Mouse (Mus musculus): ENCODE results near the gene Gm973. TPM values are rescaled to one million over a fixed set of nuclear protein-coding genes. Genes with fewer than 3 reads are reported as not detected.

Gm973 gene
- polyA plus RNA-seq, 1 experiment from 2014 or later = 1.4 TPM

GRCm38 (mm10) chr1:59481456-59482291, 34.4 kb upstream of the Gm973 start:
- 1% methylated on average over 54 of the region's 57 CpGs for WGBS

GRCm38 (mm10) chr1:59482331-59482695, 33.8 kb upstream of the Gm973 start, which contains the start of gene Fzd7:
TSS of gene Fzd7 (plus strand) at chr1:59482424.
- Histone ChIP-seq H3K27ac (ENCODE audit: low read depth, low read length) (peak within 1 kb of the TSS; percentile 97), H3K9me3 (ENCODE audit: control insufficient read depth, low read length) (no peaks in the 10 kb centered on the region), H3K4me1 (ENCODE audit: control insufficient read depth, insufficient read depth, low read length) (peaks cover 25% of the 10 kb centered on the region), H3K9ac (ENCODE audit: low read depth, low read length) (peak within 1 kb of the TSS; percentile 97), H3K36me3 (ENCODE audit: control insufficient read depth, insufficient read depth, low read length) (peaks cover 13% of the 10 kb centered on the region), H3K4me2 (replicated peaks; ENCODE audit: low read depth, low read length) (peak within 1 kb of the TSS; percentile 91), H3K4me3 (ENCODE audit: low read length) (peak within 1 kb of the TSS; percentile 87), H3K27me3 (ENCODE audit: control insufficient read depth, insufficient read depth, low read length) (peaks cover 3% of the 10 kb centered on the region; the same call in 1 of the 2 replicates)
- WGBS = under 1% methylated on average over 35 of the region's 35 CpGs
- peak; percentile 16 for ATAC-seq (ENCODE audit: low FRiP score, low TSS enrichment)

More at GRCm38 (mm10) chr1:59481456-59482291, 34.4 kb upstream of the Gm973 start:
- ATAC-seq (ENCODE audit: low FRiP score, low TSS enrichment) = peak; percentile 94
- Histone ChIP-seq H3K4me1 (ENCODE audit: control insufficient read depth, insufficient read depth, low read length) (peaks cover 19% of the 10 kb centered on the region), H3K27me3 (ENCODE audit: control insufficient read depth, insufficient read depth, low read length) (peaks cover 3% of the 10 kb centered on the region; the same call in 1 of the 2 replicates), H3K9me3 (ENCODE audit: control insufficient read depth, low read length) (no peaks in the 10 kb centered on the region), H3K36me3 (ENCODE audit: control insufficient read depth, insufficient read depth, low read length) (peaks cover 13% of the 10 kb centered on the region), H3K27ac (ENCODE audit: low read depth, low read length) (peak overlapping the region; percentile 97), H3K4me2 (replicated peaks; ENCODE audit: low read depth, low read length) (peak overlapping the region; percentile 91), H3K9ac (ENCODE audit: low read depth, low read length) (peak overlapping the region; percentile 97), H3K4me3 (ENCODE audit: low read length) (peak overlapping the region; percentile 87)

GRCm38 (mm10) chr1:59482696-59483520, 33.2 kb upstream of the Gm973 start:
- peak overlapping the region; percentile 87 for H3K4me3 ChIP-seq (ENCODE audit: low read length)
- H3K27ac ChIP-seq (ENCODE audit: low read depth, low read length) = peak overlapping the region; percentile 97
- ATAC-seq (ENCODE audit: low FRiP score, low TSS enrichment) = peak; percentile 7; the same call in 1 of the 2 replicates
- H3K36me3 ChIP-seq (ENCODE audit: control insufficient read depth, insufficient read depth, low read length) = peaks cover 13% of the 10 kb centered on the region
- under 1% methylated on average over 75 of the region's 88 CpGs for WGBS
- H3K4me1 ChIP-seq (ENCODE audit: control insufficient read depth, insufficient read depth, low read length) = peaks cover 31% of the 10 kb centered on the region
- peak overlapping the region; percentile 97 for H3K9ac ChIP-seq (ENCODE audit: low read depth, low read length)
- H3K9me3 ChIP-seq (ENCODE audit: control insufficient read depth, low read length) = no peaks in the 10 kb centered on the region
- peaks cover 3% of the 10 kb centered on the region; the same call in 1 of the 2 replicates for H3K27me3 ChIP-seq (ENCODE audit: control insufficient read depth, insufficient read depth, low read length)
- peak overlapping the region; percentile 91 for H3K4me2 ChIP-seq (replicated peaks; ENCODE audit: low read depth, low read length)

GRCm38 (mm10) chr1:59483521-59484245, 32.4 kb upstream of the Gm973 start:
- Histone ChIP-seq H3K9me3 (ENCODE audit: control insufficient read depth, low read length) (no peaks in the 10 kb centered on the region), H3K36me3 (ENCODE audit: control insufficient read depth, insufficient read depth, low read length) (peaks cover 13% of the 10 kb centered on the region), H3K4me2 (replicated peaks; ENCODE audit: low read depth, low read length) (peak overlapping the region; percentile 91), H3K27me3 (ENCODE audit: control insufficient read depth, insufficient read depth, low read length) (peaks cover 3% of the 10 kb centered on the region; the same call in 1 of the 2 replicates), H3K4me3 (ENCODE audit: low read length) (peak overlapping the region; percentile 87), H3K27ac (ENCODE audit: low read depth, low read length) (peak overlapping the region; percentile 97), H3K9ac (ENCODE audit: low read depth, low read length) (peak overlapping the region; percentile 97), H3K4me1 (ENCODE audit: control insufficient read depth, insufficient read depth, low read length) (peaks cover 31% of the 10 kb centered on the region)
- peak; percentile 53 for ATAC-seq (ENCODE audit: low FRiP score, low TSS enrichment)
- 1% methylated on average over 46 of the region's 46 CpGs for WGBS

GRCm38 (mm10) chr1:59484314-59484713, 31.8 kb upstream of the Gm973 start:
- peaks cover 3% of the 10 kb centered on the region; the same call in 1 of the 2 replicates for H3K27me3 ChIP-seq (ENCODE audit: control insufficient read depth, insufficient read depth, low read length)
- peaks cover 31% of the 10 kb centered on the region for H3K4me1 ChIP-seq (ENCODE audit: control insufficient read depth, insufficient read depth, low read length)
- peak overlapping the region; percentile 97 for H3K9ac ChIP-seq (ENCODE audit: low read depth, low read length)
- H3K36me3 ChIP-seq (ENCODE audit: control insufficient read depth, insufficient read depth, low read length) = peaks cover 16% of the 10 kb centered on the region
- peak overlapping the region; percentile 97; the same call in 1 of the 2 replicates for H3K27ac ChIP-seq (ENCODE audit: low read depth, low read length)
- no peaks in the 10 kb centered on the region for H3K9me3 ChIP-seq (ENCODE audit: control insufficient read depth, low read length)
- 4% methylated on average over 21 of the region's 21 CpGs for WGBS
- H3K4me3 ChIP-seq (ENCODE audit: low read length) = peak overlapping the region; percentile 87
- peak overlapping the region; percentile 91 for H3K4me2 ChIP-seq (replicated peaks; ENCODE audit: low read depth, low read length)
- ATAC-seq (ENCODE audit: low FRiP score, low TSS enrichment) = no peak

GRCm38 (mm10) chr1:59484791-59485785, 31.0 kb upstream of the Gm973 start:
- H3K27ac ChIP-seq (ENCODE audit: low read depth, low read length) = peak overlapping the region; percentile 97
- peaks cover 3% of the 10 kb centered on the region; the same call in 1 of the 2 replicates for H3K27me3 ChIP-seq (ENCODE audit: control insufficient read depth, insufficient read depth, low read length)
- H3K9me3 ChIP-seq (ENCODE audit: control insufficient read depth, low read length) = no peaks in the 10 kb centered on the region
- H3K9ac ChIP-seq (ENCODE audit: low read depth, low read length) = peak overlapping the region; percentile 97
- H3K36me3 ChIP-seq (ENCODE audit: control insufficient read depth, insufficient read depth, low read length) = peaks cover 19% of the 10 kb centered on the region
- no peak for ATAC-seq (ENCODE audit: low FRiP score, low TSS enrichment)
- peak overlapping the region; percentile 91 for H3K4me2 ChIP-seq (replicated peaks; ENCODE audit: low read depth, low read length)
- WGBS = 7% methylated on average over 16 of the region's 16 CpGs
- H3K4me3 ChIP-seq (ENCODE audit: low read length) = peak overlapping the region; percentile 87
- H3K4me1 ChIP-seq (ENCODE audit: control insufficient read depth, insufficient read depth, low read length) = peaks cover 25% of the 10 kb centered on the region

- peak overlapping the region; percentile 87 for H3K4me3 ChIP-seq (ENCODE audit: low read length)
- peaks cover 19% of the 10 kb centered on the region for H3K36me3 ChIP-seq (ENCODE audit: control insufficient read depth, insufficient read depth, low read length)
- peaks cover 3% of the 10 kb centered on the region; the same call in 1 of the 2 replicates for H3K27me3 ChIP-seq (ENCODE audit: control insufficient read depth, insufficient read depth, low read length)
- WGBS = 43% methylated on average over 4 of the region's 4 CpGs
- H3K27ac ChIP-seq (ENCODE audit: low read depth, low read length) = no peak overlapping the region
- H3K4me1 ChIP-seq (ENCODE audit: control insufficient read depth, insufficient read depth, low read length) = peaks cover 19% of the 10 kb centered on the region
- peak overlapping the region; percentile 97; the same call in 1 of the 2 replicates for H3K9ac ChIP-seq (ENCODE audit: low read depth, low read length)
- peak overlapping the region; percentile 91 for H3K4me2 ChIP-seq (replicated peaks; ENCODE audit: low read depth, low read length)
- ATAC-seq (ENCODE audit: low FRiP score, low TSS enrichment) = no peak
- H3K9me3 ChIP-seq (ENCODE audit: control insufficient read depth, low read length) = no peaks in the 10 kb centered on the region
Observed at GRCm38 (mm10) chr1:59485803-59486202, 30.3 kb upstream of the Gm973 start.
